Mouse (Mus musculus) heart, embryonic 11.5 days (tissue): ENCODE measurements around the gene Jup. TPM values are rescaled to one million over a fixed set of nuclear protein-coding genes. Genes with fewer than 3 reads are reported as not detected.

Source experiments
- ATAC-seq: fragments of 200-750 bp; cut with Nextera tagmentation; replicated peaks from 2 replicates; pipeline ENCODE4 v1.8.0; 2017; ENCODE audit warnings: moderate library complexity; ENCODE audit not compliant: insufficient number of reproducible peaks, low FRiP score, low TSS enrichment
- H3K27ac ChIP-seq: fragments of 300-500 bp; sonication (generic); 2 replicates; pipeline ENCODE4 v1.5.1; 2014; ENCODE audit warnings: mild to moderate bottlenecking, low read depth, low read length
- H3K27me3 ChIP-seq: fragments of 300-500 bp; sonication (generic); 2 replicates; pipeline ENCODE4 v1.6.1; 2014; ENCODE audit warnings: mild to moderate bottlenecking, low read length, mixed read lengths; ENCODE audit not compliant: control insufficient read depth, insufficient read depth
- H3K36me3 ChIP-seq: fragments of 300-500 bp; sonication (generic); 2 replicates; pipeline ENCODE4 v1.6.1; 2014; ENCODE audit warnings: mild to moderate bottlenecking, low read length, moderate library complexity, mixed read lengths; ENCODE audit not compliant: control insufficient read depth, insufficient read depth
- H3K4me1 ChIP-seq: fragments of 300-500 bp; sonication (generic); 2 replicates; pipeline ENCODE4 v1.6.1; 2014; ENCODE audit warnings: low read length; ENCODE audit not compliant: control insufficient read depth, insufficient read depth
- H3K4me2 ChIP-seq: fragments of 300-500 bp; sonication (generic); 2 replicates; pipeline ENCODE4 v1.6.1; 2014; ENCODE audit warnings: mild to moderate bottlenecking, moderate library complexity
- H3K4me3 ChIP-seq: fragments of 300-500 bp; sonication (generic); 2 replicates; pipeline ENCODE4 v1.5.1; 2014; ENCODE audit warnings: low read depth, low read length
- H3K9ac ChIP-seq: fragments of 300-500 bp; sonication (generic); 2 replicates; pipeline ENCODE4 v1.6.1; 2014; ENCODE audit warnings: mild to moderate bottlenecking, low read depth, low read length, moderate library complexity
- H3K9me3 ChIP-seq: fragments of 300-500 bp; sonication (generic); replicated peaks from 2 replicates; pipeline ENCODE4 v1.6.1; 2016; ENCODE audit warnings: low read length; ENCODE audit not compliant: control insufficient read depth
- WGBS: fragments of 180-500 bp; shearing (Covaris S2); extraction: QIAGEN DNeasy Blood & Tissue Kit; methylation state at CpG from one replicate; pipeline ENCODE4 v1.1.7; 2014; ENCODE audit not compliant: insufficient replicate concordance; 5-methylcytosine and 5-hydroxymethylcytosine counted together
- polyA plus RNA-seq: library from polyadenylated mRNA; unstranded; fragments of >200 nt; fragmentation: Nextera tagmentation; extraction: Ambion mirVana; gene quantifications from 2 replicates; pipeline ENCODE4 v1.2.1, GENCODE M21; 2014

Gene Jup
- polyA plus RNA-seq, 1 experiment from 2014 or later: 72.2 TPM

DNA sequence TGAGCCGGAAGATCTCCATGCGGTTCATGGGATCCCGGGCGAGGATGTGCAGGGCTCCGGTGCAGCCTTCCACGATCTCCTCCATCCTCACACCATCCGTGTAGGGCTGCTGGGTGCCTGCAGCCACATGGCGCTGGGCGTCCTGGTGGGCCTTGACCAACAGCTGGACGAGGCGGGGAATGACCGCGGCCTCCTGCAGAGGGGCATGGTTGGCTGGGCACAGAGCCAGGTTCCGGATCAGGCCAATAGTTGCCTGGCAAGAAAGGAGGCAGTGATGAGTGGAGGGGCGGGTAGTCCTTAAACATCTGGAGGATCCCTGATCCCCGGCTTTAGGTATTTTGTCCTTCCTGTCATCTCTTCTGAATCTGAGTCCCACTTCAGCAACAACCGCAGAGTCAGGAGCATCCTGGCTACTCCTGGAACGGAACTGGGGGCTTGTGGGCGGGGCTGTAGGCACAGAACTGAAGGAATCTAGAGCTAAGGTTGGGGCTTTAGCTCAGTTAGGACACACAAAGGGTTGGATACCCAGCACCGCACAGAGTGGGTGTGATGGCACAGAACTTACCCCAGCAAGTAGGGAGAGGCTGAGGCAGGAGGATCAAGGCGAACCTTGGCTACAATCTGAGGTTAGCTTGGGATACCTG lies 20.7 kb downstream of the Jup start:
- Histone ChIP-seq H3K9me3 (no peaks in the 10 kb centered on the region), H3K27ac (no peak overlapping the region), H3K36me3 (peaks cover 60% of the 10 kb centered on the region), H3K4me3 (no peak overlapping the region), H3K4me2 (no peak overlapping the region), H3K27me3 (no peaks in the 10 kb centered on the region), H3K9ac (no peak overlapping the region), H3K4me1 (no peaks in the 10 kb centered on the region)
- ATAC-seq: no peak
- 83% methylated on average over 21 of the region's 21 CpGs for WGBS

DNA sequence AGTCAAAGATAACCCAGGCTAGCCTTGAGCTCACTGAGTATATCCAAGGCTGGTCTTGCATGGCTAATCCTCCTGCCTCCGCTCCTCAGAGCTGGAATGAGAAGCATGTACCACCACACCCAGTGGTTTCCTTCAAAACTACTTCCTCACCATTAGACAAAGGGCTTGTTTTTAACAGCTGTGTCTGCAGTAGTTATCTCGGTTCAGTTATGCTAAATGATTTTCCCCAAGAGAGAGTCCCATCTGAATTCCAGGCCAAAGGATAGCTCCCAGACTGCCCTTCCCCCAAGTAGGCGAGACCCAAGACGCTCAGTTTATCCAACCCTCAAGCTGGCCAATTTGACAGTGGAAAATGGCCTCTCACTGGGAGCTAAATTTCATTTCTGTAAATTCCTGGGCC lies 21.6 kb downstream of the Jup start:
- Histone ChIP-seq H3K9me3 (no peaks in the 10 kb centered on the region), H3K36me3 (peaks cover 54% of the 10 kb centered on the region), H3K27me3 (no peaks in the 10 kb centered on the region)

DNA sequence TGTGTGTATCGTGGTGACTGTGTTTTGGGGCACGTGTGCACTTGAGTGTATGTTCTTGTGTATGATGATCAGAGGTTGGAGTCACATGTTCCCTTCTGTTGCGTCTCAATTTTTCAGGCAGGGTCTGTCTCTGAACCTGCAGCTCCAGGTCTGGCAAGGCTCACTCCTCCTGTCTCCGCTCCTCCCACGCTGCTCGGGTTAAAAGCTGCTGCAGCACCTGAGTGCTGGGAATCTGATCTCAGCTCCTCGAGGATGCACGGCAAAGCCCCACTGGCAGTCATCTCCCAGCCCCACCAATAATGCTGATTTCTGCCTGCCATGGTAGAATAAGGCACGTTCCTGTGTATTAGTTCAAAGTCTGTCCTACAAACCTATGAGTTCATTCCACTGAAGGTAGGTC lies 22.4 kb downstream of the Jup start:
- Histone ChIP-seq H3K4me2 (no peak overlapping the region), H3K27me3 (no peaks in the 10 kb centered on the region), H3K9me3 (no peaks in the 10 kb centered on the region), H3K4me3 (no peak overlapping the region), H3K4me1 (no peaks in the 10 kb centered on the region), H3K27ac (no peak overlapping the region), H3K9ac (no peak overlapping the region), H3K36me3 (peaks cover 52% of the 10 kb centered on the region)
- ATAC-seq: no peak
- 78% methylated on average over 9 of the region's 9 CpGs for WGBS

More for the DNA sequence above, 21.6 kb downstream of the Jup start:
- Histone ChIP-seq H3K27ac (0 out of 2 replicates have a peak overlapping the region, but pooled peaks have one; percentile 15), H3K4me3 (no peak overlapping the region), H3K9ac (no peak overlapping the region), H3K4me1 (no peaks in the 10 kb centered on the region), H3K4me2 (no peak overlapping the region)
- no peak for ATAC-seq
- WGBS: 69% methylated on average over 4 of the region's 4 CpGs

DNA sequence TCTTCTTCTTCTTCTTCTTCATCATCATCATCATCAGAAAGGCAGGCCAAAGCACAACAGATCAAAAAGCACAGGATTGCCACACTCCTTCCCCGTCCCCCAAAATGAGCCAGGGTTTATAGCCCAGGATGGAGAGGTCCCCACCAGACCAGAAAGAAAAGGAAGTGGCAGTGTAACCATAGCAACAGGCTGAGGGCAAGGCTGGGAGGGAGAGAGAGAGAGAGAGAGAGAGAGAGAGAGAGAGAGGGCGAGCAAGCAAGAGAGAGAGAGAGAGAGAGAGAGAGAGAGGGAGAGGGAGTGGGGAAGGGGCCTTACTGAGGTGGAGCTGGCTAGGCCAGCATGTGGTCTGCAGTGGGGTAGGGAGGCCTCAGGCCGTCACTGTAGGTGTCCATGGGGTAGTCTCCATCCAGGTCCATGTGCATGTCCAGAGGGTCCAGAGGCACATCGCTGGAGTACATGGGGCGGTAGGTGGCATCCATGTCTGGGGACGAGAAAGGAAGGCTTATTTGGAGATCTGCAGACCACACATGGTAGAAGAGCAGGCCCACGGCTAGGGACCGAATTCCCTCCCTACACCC lies 25.5 kb downstream of the Jup start:
- WGBS: 85% methylated on average over 7 of the region's 8 CpGs
- Histone ChIP-seq H3K4me2 (no peak overlapping the region), H3K4me3 (no peak overlapping the region), H3K27ac (no peak overlapping the region), H3K9me3 (no peaks in the 10 kb centered on the region), H3K36me3 (peaks cover 39% of the 10 kb centered on the region), H3K4me1 (no peaks in the 10 kb centered on the region), H3K9ac (no peak overlapping the region), H3K27me3 (no peaks in the 10 kb centered on the region)
- no peak for ATAC-seq

DNA sequence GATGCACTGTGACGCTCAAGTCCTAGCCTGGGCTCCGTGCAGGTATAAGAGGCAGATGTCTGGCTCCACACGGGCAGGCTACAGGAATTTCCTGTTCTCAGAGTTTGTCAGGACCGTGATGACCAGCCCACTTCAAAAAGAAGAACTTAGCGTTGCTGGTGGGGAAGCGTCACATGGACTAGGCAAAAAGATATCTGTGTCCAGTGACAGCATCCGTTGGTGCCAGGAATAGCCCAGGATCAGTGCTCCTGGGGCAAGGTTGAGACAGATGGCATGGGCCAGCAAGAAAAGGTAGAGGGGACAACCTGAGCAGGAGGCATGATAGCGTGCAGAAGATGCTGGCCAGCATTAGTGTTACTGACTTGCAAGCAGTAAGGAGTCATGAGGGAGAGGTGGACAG lies 27.7 kb downstream of the Jup start:
- Histone ChIP-seq H3K36me3 (peaks cover 20% of the 10 kb centered on the region), H3K9ac (no peak overlapping the region), H3K4me3 (no peak overlapping the region), H3K27me3 (no peaks in the 10 kb centered on the region), H3K4me1 (no peaks in the 10 kb centered on the region), H3K9me3 (no peaks in the 10 kb centered on the region), H3K27ac (no peak overlapping the region), H3K4me2 (no peak overlapping the region)
- WGBS: 57% methylated on average over 8 of the region's 8 CpGs
- no peak for ATAC-seq

DNA sequence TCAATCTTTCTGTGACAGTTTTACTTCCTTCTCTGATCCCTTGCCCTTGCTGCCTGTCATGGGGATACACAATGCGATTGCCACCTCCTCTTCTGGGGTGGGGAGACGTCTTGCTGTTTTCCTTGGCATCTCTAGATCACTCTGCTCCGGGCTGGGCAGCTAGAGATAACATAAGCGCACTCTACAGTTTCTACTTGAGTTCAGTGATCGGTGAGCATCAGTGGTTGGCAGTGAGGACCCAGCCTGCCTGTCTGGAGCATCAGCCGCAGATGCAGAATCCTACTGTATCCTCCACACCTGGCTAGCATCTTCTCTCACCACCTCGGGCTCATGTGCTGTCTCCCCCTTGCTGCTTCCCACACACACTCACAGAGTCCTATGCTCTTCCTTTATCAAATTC lies 28.4 kb downstream of the Jup start:
- Histone ChIP-seq H3K9me3 (no peaks in the 10 kb centered on the region), H3K27ac (no peak overlapping the region), H3K27me3 (no peaks in the 10 kb centered on the region; the same call in 1 of the 2 replicates), H3K36me3 (peaks cover 16% of the 10 kb centered on the region), H3K9ac (peak overlapping the region; percentile 30; the same call in 1 of the 2 replicates), H3K4me1 (no peaks in the 10 kb centered on the region), H3K4me3 (no peak overlapping the region), H3K4me2 (no peak overlapping the region)
- WGBS: 60% methylated on average over 7 of the region's 7 CpGs
- ATAC-seq: no peak

DNA sequence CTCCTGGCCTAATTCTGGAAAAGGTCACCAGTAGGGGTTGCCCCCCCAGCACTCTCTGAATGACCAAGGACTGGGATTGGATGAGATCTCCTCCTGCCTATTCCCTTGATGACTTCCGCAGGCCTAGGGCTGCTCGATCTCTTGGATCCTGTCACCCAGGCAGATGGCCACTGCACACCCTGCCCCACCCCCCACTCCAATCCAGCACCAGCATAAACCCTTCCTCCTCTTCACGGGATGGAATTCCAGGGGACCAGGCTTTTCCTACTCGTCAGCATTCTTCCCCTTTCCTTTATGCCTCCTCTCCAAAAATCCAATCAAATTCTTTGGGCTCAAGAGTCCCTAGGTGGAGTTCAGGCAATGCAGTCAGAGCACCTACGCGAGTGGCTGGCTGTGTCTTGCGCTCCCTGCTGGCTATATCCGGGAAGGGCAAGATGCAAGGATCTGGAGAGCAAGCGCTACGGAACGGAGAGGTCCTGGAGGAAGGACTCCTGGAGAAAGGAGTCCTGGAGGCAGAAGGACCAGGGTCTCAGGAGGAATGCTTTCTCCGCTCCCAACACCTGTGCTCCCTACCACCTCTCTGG lies 34.5 kb downstream of the Jup start:
- Histone ChIP-seq H3K4me1 (no peaks in the 10 kb centered on the region), H3K4me3 (no peak overlapping the region), H3K9me3 (no peaks in the 10 kb centered on the region), H3K9ac (no peak overlapping the region), H3K36me3 (no peaks in the 10 kb centered on the region), H3K27me3 (peaks cover 18% of the 10 kb centered on the region), H3K27ac (no peak overlapping the region), H3K4me2 (no peak overlapping the region)
- ATAC-seq: peak; percentile 50; the same call in 1 of the 2 replicates
- 17% methylated on average over 12 of the region's 12 CpGs for WGBS

DNA sequence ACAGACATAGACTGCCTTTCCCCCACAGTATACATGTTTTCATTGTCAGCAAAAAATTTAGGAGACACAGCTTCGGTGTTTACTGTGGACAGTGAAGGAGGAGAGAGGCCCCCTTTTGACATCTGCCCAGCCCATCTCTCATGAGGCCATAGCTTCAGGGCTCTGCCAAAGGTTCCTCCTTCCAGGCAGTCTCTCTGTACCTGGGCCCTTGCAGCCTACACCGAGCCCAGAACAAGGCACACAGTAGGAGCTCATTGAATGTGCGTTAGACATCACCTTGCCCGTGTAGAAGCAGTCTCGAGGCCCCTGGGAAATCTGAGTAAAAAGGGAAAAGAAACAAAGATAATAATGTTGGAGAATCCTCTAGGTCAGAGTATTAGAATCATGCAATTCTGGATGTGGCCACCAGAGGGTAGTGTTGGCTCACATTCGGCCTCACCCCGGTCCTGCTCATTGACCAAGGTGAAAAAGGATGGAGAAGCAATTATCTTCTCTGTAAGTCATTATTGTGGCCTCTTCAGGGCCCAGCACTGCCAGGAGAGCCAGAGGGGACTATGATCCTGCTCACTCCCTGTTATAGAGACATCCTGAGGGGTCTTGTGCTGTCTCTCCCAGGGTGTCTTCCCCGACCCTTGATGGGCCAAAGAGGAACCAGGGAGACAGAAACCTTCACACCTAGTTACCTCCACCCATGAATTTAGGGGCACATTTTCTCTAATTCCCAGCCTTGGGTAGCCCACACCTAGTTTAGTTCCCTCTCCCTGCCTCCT lies 35.2 kb downstream of the Jup start:
- Histone ChIP-seq H3K27ac (no peak overlapping the region), H3K9ac (no peak overlapping the region), H3K4me1 (no peaks in the 10 kb centered on the region), H3K4me3 (no peak overlapping the region), H3K27me3 (peaks cover 22% of the 10 kb centered on the region), H3K4me2 (no peak overlapping the region), H3K9me3 (no peaks in the 10 kb centered on the region), H3K36me3 (no peaks in the 10 kb centered on the region)
- WGBS: 16% methylated on average over 8 of the region's 8 CpGs
- ATAC-seq: peak; percentile 32; the same call in 1 of the 2 replicates
